ENCODE assay signal across 8 mouse cellular contexts in genomic region chr11:107469523-107470371, GRCm38 (mm10). TPM values are rescaled to one million over a fixed set of nuclear protein-coding genes. Genes with fewer than 3 reads are reported as not detected.
DNase-seq lines count a peak whose midpoint lies in the region; ATAC-seq and TF ChIP-seq lines count a peak whose summit lies in the region.

No protein-coding gene starts in this region.

- peak overlapping the region; percentile 78 for H3K27ac ChIP-seq in brown adipose tissue, adult 24 weeks (replicated peaks; ENCODE audit: low read depth, low read length)
- peak overlapping the region; percentile 91 for H3K27ac ChIP-seq in forebrain, embryonic 13.5 days
- H3K27ac ChIP-seq in heart, postnatal 0 days (ENCODE audit: low read depth): peak overlapping the region; percentile 89
- peak overlapping the region; percentile 96 for H3K27ac ChIP-seq in liver, embryonic 16.5 days (ENCODE audit: low read length)
- peak overlapping the region; percentile 95 for H3K27ac ChIP-seq in neural tube, embryonic 13.5 days (replicated peaks)
- peak overlapping the region; percentile 29; the same call in 1 of the 2 replicates for H3K27ac ChIP-seq in testis, adult 2 months (ENCODE audit: control insufficient read depth, insufficient read depth, low read depth, low read length)

- H3K4me1 ChIP-seq in brown adipose tissue, adult 24 weeks (ENCODE audit: control insufficient read depth, insufficient read depth, insufficient read length, low read length): peaks cover 14% of the 10 kb centered on the region
- H3K4me1 ChIP-seq in forebrain, embryonic 13.5 days: peaks cover 35% of the 10 kb centered on the region
- peaks cover 6% of the 10 kb centered on the region; the same call in 1 of the 2 replicates for H3K4me1 ChIP-seq in heart, postnatal 0 days (ENCODE audit: control insufficient read depth, insufficient read depth)
- peaks cover 45% of the 10 kb centered on the region for H3K4me1 ChIP-seq in liver, embryonic 16.5 days (ENCODE audit: control insufficient read depth, low read depth, low read length)
- H3K4me1 ChIP-seq in neural tube, embryonic 13.5 days (replicated peaks): peaks cover 33% of the 10 kb centered on the region
- peaks cover 5% of the 10 kb centered on the region for H3K4me1 ChIP-seq in testis, adult 2 months (ENCODE audit: control insufficient read depth, insufficient read depth, low read length)

- peak overlapping the region; percentile 63 for H3K4me3 ChIP-seq in brown adipose tissue, adult 24 weeks (ENCODE audit: insufficient read depth, low read depth, low read length)
- H3K4me3 ChIP-seq in forebrain, embryonic 13.5 days: peak overlapping the region; percentile 88
- H3K4me3 ChIP-seq in heart, postnatal 0 days (ENCODE audit: low read depth, low read length): peak overlapping the region; percentile 67
- peak overlapping the region; percentile 71 for H3K4me3 ChIP-seq in liver, embryonic 16.5 days (ENCODE audit: low read depth, low read length)
- peak overlapping the region; percentile 95 for H3K4me3 ChIP-seq in neural tube, embryonic 13.5 days
- peak overlapping the region; percentile 80 for H3K4me3 ChIP-seq in testis, adult 2 months (ENCODE audit: control insufficient read depth, low read depth, low read length)

- ATAC-seq in forebrain, embryonic 13.5 days: peak; percentile 57
- ATAC-seq in heart, postnatal 0 days (ENCODE audit: insufficient read depth, low read depth): peak; percentile 61
- ATAC-seq in liver, embryonic 16.5 days (ENCODE audit: low read depth): peak; percentile 57
- ATAC-seq in neural tube, embryonic 13.5 days (ENCODE audit: low read depth): peak; percentile 59

- H3K36me3 ChIP-seq in forebrain, embryonic 13.5 days (ENCODE audit: poor library complexity, severe bottlenecking): no peaks in the 10 kb centered on the region
- H3K36me3 ChIP-seq in heart, postnatal 0 days (replicated peaks; ENCODE audit: control insufficient read depth, insufficient read depth, low read length): no peaks in the 10 kb centered on the region
- no peaks in the 10 kb centered on the region for H3K36me3 ChIP-seq in liver, embryonic 16.5 days (ENCODE audit: control insufficient read depth, insufficient read depth)
- H3K36me3 ChIP-seq in neural tube, embryonic 13.5 days: no peaks in the 10 kb centered on the region
- no peaks in the 10 kb centered on the region for H3K36me3 ChIP-seq in testis, adult 2 months (ENCODE audit: control insufficient read depth, insufficient read depth, low read length)

- H3K9ac ChIP-seq in forebrain, embryonic 13.5 days: peak overlapping the region; percentile 92
- H3K9ac ChIP-seq in heart, postnatal 0 days (replicated peaks; ENCODE audit: low read depth, low read length): peak overlapping the region; percentile 80
- H3K9ac ChIP-seq in liver, embryonic 16.5 days (ENCODE audit: low read depth, low read length): peak overlapping the region; percentile 77
- H3K9ac ChIP-seq in neural tube, embryonic 13.5 days: peak overlapping the region; percentile 94

- no peaks in the 10 kb centered on the region for H3K9me3 ChIP-seq in forebrain, embryonic 13.5 days (replicated peaks)
- no peaks in the 10 kb centered on the region for H3K9me3 ChIP-seq in heart, postnatal 0 days (replicated peaks; ENCODE audit: control insufficient read depth, low read length)
- H3K9me3 ChIP-seq in liver, embryonic 16.5 days (replicated peaks; ENCODE audit: control insufficient read depth, low read length): no peaks in the 10 kb centered on the region
- H3K9me3 ChIP-seq in neural tube, embryonic 13.5 days: no peaks in the 10 kb centered on the region

- no peak for TF ChIP-seq EP300 in heart, postnatal 0 days (IDR thresholded peaks at IDR 0.05; ENCODE audit: low read depth)

- peak; percentile 78 for DNase-seq in CD4-positive helper T cell, adult 2 months (ENCODE audit: low read depth, low spot score)
- peak; percentile 36 for DNase-seq in heart, postnatal 0 days (ENCODE audit: low spot score)
- DNase-seq in kidney, postnatal 4 days: peak; percentile 73 to 82

- no peak for TF ChIP-seq CTCF in heart, postnatal 0 days (IDR thresholded peaks at IDR 0.05; ENCODE audit: low read depth)
- no peak for TF ChIP-seq CTCF in testis, adult 2 months (IDR thresholded peaks at IDR 0.05; ENCODE audit: control insufficient read depth, insufficient read depth, insufficient replicate concordance, low read depth, low read length)

- peak overlapping the region; percentile 74 for H3K4me2 ChIP-seq in forebrain, embryonic 13.5 days
- peak overlapping the region; percentile 90 for H3K4me2 ChIP-seq in heart, postnatal 0 days (ENCODE audit: low read depth, low read length)
- peak overlapping the region; percentile 99 for H3K4me2 ChIP-seq in liver, embryonic 16.5 days (ENCODE audit: low read depth, low read length)
- peak overlapping the region; percentile 85 for H3K4me2 ChIP-seq in neural tube, embryonic 13.5 days

- WGBS in forebrain, embryonic 13.5 days: under 1% methylated on average over 59 of the region's 59 CpGs
- under 1% methylated on average over 58 of the region's 59 CpGs for WGBS in heart, postnatal 0 days
- under 1% methylated on average over 59 of the region's 59 CpGs for WGBS in liver, embryonic 16.5 days (ENCODE audit: insufficient replicate concordance)
- WGBS in neural tube, embryonic 13.5 days: under 1% methylated on average over 59 of the region's 59 CpGs

- no peak for TF ChIP-seq POLR2A in testis, adult 2 months (IDR thresholded peaks at IDR 0.05; ENCODE audit: control insufficient read depth, low read depth, low read length)

- H3K27me3 ChIP-seq in forebrain, embryonic 13.5 days: no peaks in the 10 kb centered on the region
- no peaks in the 10 kb centered on the region for H3K27me3 ChIP-seq in heart, postnatal 0 days (ENCODE audit: control insufficient read depth, insufficient read depth, low read length)
- H3K27me3 ChIP-seq in liver, embryonic 16.5 days (ENCODE audit: control insufficient read depth, insufficient read depth, low read depth, low read length): no peaks in the 10 kb centered on the region
- no peaks in the 10 kb centered on the region for H3K27me3 ChIP-seq in neural tube, embryonic 13.5 days
- H3K27me3 ChIP-seq in testis, adult 2 months (ENCODE audit: control insufficient read depth, insufficient read depth, low read length): no peaks in the 10 kb centered on the region

RNA-seq across cellular contexts. Expression of gene Pitpnc1, which starts 0.8 kb away (rescaled TPM):
- polyA plus RNA-seq in brown adipose tissue, adult 24 weeks (2012; ENCODE audit: insufficient read depth, insufficient read length, missing spikeins): 13.8 and 23.1 TPM in 2 replicates
- polyA plus RNA-seq in forebrain, embryonic 13.5 days (2015; fragmentation: Nextera tagmentation; extraction: Ambion mirVana): 35.6 and 36.1 TPM in 2 replicates
- 27.9 and 28.7 TPM in 2 replicates for total RNA-seq in heart, postnatal 0 days (2014; rRNA removed; ENCODE audit: low replicate concordance)
- 29.2 and 31.6 TPM in 2 replicates for polyA plus RNA-seq in heart, postnatal 0 days (2015; fragmentation: Nextera tagmentation; extraction: Ambion mirVana)
- polyA plus RNA-seq in liver, embryonic 16.5 days (2015; fragmentation: Nextera tagmentation; extraction: Ambion mirVana): 7.6 and 9.2 TPM in 2 replicates
- 39.2 and 40.3 TPM in 2 replicates for polyA plus RNA-seq in neural tube, embryonic 13.5 days (2015; fragmentation: Nextera tagmentation; extraction: Ambion mirVana)
- 1.5 and 1.6 TPM in 2 replicates for polyA plus RNA-seq in testis, adult 2 months (2012; rRNA removed)

RNA-seq across cellular contexts. Expression of gene Psmd12, which starts 9.5 kb away (rescaled TPM):
- polyA plus RNA-seq in brown adipose tissue, adult 24 weeks (2012; ENCODE audit: insufficient read depth, insufficient read length, missing spikeins): 105 and 113 TPM in 2 replicates
- polyA plus RNA-seq in forebrain, embryonic 13.5 days (2015; fragmentation: Nextera tagmentation; extraction: Ambion mirVana): 171 and 174 TPM in 2 replicates
- 26.7 and 45.6 TPM in 2 replicates for total RNA-seq in heart, postnatal 0 days (2014; rRNA removed; ENCODE audit: low replicate concordance)
- polyA plus RNA-seq in heart, postnatal 0 days (2015; fragmentation: Nextera tagmentation; extraction: Ambion mirVana): 153 and 158 TPM in 2 replicates
- 79.2 and 81.0 TPM in 2 replicates for polyA plus RNA-seq in liver, embryonic 16.5 days (2015; fragmentation: Nextera tagmentation; extraction: Ambion mirVana)
- polyA plus RNA-seq in neural tube, embryonic 13.5 days (2015; fragmentation: Nextera tagmentation; extraction: Ambion mirVana): 173 and 181 TPM in 2 replicates
- 25.8 and 28.0 TPM in 2 replicates for polyA plus RNA-seq in testis, adult 2 months (2012; rRNA removed)

Comparison
In these comparisons a context has a peak if more than half of its experiments do, and no peak if none do; other contexts are left out.
1. Peak in every context shown above with its lines: DNase-seq, ATAC-seq, H3K4me3 ChIP-seq and H3K27ac ChIP-seq.
2. H3K27ac ChIP-seq: peak in every context shown above with its lines; median percentile 96 in liver, embryonic 16.5 days; 95 in neural tube, embryonic 13.5 days; 91 in forebrain, embryonic 13.5 days; 89 in heart, postnatal 0 days; 78 in brown adipose tissue, adult 24 weeks; 29 in testis, adult 2 months.